Mouse (Mus musculus): ENCODE results near the gene Dscam.

Dscam gene

GRCm38 (mm10) chr16:96756994-96757393 is 413.6 kb downstream of the Dscam start:
- DNase-seq, result no peak

- DNase-seq, result no peak
Observed at GRCm38 (mm10) chr16:96754971-96755504, 415.5 kb downstream of the Dscam start.

GRCm38 (mm10) chr16:96754381-96754780 is 416.2 kb downstream of the Dscam start:
- no peak for DNase-seq

GRCm38 (mm10) chr16:96753781-96754173 is 416.8 kb downstream of the Dscam start:
- DNase-seq, result peak in 1 of 2 experiments; percentile 46

- DNase-seq, result no peak
Observed at GRCm38 (mm10) chr16:96753164-96753780, 417.3 kb downstream of the Dscam start.

GRCm38 (mm10) chr16:96742475-96743255 is 427.9 kb downstream of the Dscam start:
- no peak for DNase-seq

- no peak for DNase-seq
Observed at GRCm38 (mm10) chr16:96741336-96741735, 429.2 kb downstream of the Dscam start.

GRCm38 (mm10) chr16:96740073-96741055 is 430.2 kb downstream of the Dscam start:
- no peak for DNase-seq

- DNase-seq, result peak; percentile 51 to 63
Observed at GRCm38 (mm10) chr16:96736501-96736900, 434.1 kb downstream of the Dscam start.

- peak in 1 of 2 experiments; percentile 41 for DNase-seq
Observed at GRCm38 (mm10) chr16:96730881-96731280, 439.7 kb downstream of the Dscam start.

GRCm38 (mm10) chr16:96727836-96728774 is 442.4 kb downstream of the Dscam start:
- peak in 1 of 2 experiments; percentile 24 for DNase-seq

- DNase-seq, result no peak
Observed at GRCm38 (mm10) chr16:96725071-96725724, 445.4 kb downstream of the Dscam start.

GRCm38 (mm10) chr16:96724591-96724990 is 446.0 kb downstream of the Dscam start:
- no peak for DNase-seq

- no peak for DNase-seq
Observed at GRCm38 (mm10) chr16:96724123-96724522, 446.4 kb downstream of the Dscam start.

GRCm38 (mm10) chr16:96723066-96723669 is 447.4 kb downstream of the Dscam start:
- DNase-seq, result no peak

- DNase-seq, result no peak
Observed at GRCm38 (mm10) chr16:96722135-96722534, 448.4 kb downstream of the Dscam start.

GRCm38 (mm10) chr16:96721241-96721640 is 449.3 kb downstream of the Dscam start:
- DNase-seq, result peak; percentile 43 to 58

GRCm38 (mm10) chr16:96720666-96721065 is 449.9 kb downstream of the Dscam start:
- peak; percentile 43 to 64 for DNase-seq

- peak; percentile 27 to 47 for DNase-seq
Observed at GRCm38 (mm10) chr16:96718221-96718620, 452.3 kb downstream of the Dscam start.

- no peak for DNase-seq
Observed at GRCm38 (mm10) chr16:96716633-96717032, 453.9 kb downstream of the Dscam start.

GRCm38 (mm10) chr16:96711935-96712334 is 458.6 kb downstream of the Dscam start:
- no peak for DNase-seq
